Mouse (Mus musculus) spleen, postnatal 10 days (tissue): Measurements from ENCODE around the gene Olfr827.

Experiments used
- DNase-seq, 2 experiments: peaks; one replicate each; pipeline ENCODE4 v3.0.0; 2021 to 2022; ENCODE audit warnings: low spot score in 2 of 2

Gene Olfr827

DNA sequence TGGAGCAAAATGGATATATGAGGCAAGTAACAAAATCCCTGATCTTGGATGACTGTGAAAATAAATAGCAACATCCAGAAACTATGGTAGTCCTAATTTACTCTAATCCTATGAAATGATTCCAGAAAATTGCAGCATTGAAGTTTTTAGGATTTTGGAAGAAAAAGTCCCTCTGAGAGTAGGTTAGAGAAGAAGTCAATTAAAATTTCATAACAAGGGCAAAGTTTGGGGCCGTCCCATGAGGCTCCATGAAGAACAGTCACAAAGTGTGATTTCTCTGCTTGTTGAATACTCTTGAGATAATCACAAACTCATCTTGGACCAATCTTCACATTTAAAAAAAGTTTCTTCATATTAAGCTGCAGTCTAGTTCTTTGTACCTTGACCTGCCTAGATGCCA is at the start of gene Olfr827:
TSS of gene Olfr827 (minus strand) at position 101 of the 400 bp plus-strand sequence.
- no peak for DNase-seq

DNA sequence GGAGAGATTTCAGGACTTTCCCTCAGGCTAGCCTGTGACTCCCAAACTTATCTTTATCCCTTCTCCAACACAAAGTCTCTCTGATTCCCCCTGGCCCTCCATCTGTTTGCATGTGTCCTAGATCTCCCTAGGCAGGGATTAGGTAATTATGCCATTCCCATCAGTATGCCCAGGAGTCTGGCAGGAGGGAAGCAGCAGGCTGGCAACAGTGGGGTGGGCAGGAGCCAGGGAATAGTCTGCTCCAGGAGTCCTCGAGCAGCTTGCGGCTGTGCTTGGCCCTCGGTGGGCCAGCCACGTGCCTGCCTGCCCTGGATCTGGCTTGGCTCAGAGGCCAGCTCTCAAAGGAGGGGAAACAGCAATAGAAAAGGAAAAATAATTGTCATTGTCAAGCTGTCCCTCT is 49.0 kb upstream of the Olfr827 start:
- no peak for DNase-seq

DNA sequence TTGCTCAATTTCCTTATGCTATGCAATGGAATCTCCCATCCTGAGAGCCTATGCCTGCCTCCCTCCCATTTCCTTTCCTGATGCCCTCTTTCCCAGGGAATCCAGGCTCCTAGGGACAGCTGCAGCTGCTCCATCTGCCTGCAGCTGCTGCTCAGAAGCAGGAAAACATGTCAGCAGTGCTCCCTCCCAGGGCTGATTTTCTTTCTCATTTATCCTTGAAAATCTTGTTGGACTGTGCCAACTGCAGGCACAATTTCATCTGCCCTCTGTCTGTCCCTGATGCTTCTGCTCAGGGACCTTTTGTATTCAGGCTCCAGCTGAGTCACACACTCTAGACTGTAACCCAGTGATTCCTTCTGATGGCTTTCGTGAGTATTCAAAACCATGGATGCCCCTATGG is 45.3 kb upstream of the Olfr827 start:
- DNase-seq, result no peak

DNA sequence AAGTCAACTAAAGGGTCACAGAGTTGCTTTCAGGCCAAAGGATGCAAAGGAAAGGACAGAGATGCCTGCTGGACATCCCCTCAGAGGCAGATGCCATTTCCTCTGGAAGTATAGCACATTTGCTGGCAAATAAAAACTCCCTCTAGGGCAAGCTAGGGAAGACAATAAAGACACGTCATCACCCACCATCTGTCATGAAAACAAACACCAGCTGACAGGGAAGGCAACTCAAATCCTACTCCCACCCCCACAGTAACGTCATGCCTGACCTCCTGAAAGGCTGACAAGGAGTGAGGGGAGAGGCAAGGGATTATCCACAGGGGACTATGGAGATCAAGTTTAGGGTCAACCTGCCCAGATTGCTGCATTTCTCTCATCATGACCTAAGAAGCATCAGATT is 30.1 kb upstream of the Olfr827 start:
- no peak for DNase-seq

DNA sequence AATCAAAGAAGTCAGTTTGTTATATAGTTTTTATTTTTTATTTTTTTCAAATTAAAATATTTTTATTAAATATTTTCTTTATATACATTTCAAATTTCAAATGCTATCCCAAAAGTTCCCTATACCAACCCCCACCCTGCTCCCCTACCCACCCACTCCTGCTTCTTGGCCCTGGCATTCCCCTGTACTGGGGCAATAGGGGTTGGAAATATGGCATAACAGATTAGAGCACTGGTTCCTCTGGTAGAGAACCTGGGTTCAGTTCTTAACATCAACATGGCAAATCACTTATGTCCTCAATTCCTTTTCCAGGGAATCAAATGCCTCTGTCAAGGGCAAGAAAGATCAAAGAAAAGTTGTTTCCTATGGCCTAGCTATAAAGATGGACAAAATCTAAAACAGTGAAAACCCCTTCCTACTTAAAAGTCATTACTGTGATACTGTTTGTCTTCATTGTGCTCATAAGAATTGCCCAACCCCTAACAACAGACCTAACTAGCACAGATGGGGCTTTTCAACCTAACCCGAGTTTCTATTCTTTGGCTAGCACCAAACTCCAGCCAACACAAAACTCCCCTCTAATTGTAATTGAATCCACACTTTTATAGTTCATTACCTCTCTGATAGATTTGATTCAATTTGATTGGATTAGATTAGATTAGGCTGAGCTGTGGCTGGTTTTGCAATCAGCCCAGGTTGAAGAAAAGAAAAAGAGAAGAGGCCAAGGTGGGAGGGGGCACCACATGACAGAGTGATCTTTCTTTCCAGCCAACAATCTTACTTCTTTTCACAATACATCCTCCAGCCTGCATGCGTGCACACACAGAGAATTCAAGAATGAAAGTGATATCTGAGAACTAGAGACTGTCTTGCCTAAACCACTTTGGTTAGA is 24.4 kb upstream of the Olfr827 start:
- DNase-seq, result no peak

DNA sequence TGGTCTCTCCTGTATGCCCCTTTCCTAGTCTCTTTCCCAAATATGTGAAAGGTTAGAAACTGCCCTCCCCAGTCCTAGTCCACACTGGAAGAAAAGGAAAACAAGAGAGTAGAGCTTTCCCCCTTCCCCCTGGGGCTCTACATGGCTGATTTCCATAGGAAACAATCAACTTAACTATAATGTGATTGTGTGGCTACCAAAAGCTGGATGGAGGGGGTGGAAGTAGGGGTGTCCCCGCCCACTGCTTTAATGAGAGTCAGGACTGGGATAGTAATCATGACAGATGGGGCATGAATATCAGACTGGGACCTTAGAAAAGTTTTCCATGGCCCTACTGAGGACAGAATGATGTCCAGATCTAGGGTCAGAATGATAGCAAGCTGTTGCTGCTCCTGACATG is 20.4 kb upstream of the Olfr827 start:
- DNase-seq, result no peak

DNA sequence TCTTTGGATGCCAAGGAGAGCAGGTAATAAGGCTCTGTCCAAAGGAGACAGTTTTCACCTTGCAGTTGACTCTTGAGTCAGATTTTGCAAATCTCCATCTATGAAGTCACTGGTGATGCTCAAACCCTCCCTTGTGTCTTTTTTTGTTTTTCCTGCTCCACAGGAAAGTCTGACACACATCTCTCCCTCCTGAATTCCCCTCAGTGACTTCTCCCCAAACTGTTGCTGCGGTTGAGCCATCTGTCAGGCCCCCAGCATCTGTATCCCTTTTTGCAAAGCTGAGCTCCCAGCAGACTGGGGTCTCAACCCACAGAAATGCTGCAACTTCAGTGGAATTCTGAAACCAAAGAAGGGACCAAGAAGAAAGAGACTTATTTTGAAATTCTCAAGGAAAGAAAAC is 17.9 kb upstream of the Olfr827 start:
- DNase-seq, result no peak

DNA sequence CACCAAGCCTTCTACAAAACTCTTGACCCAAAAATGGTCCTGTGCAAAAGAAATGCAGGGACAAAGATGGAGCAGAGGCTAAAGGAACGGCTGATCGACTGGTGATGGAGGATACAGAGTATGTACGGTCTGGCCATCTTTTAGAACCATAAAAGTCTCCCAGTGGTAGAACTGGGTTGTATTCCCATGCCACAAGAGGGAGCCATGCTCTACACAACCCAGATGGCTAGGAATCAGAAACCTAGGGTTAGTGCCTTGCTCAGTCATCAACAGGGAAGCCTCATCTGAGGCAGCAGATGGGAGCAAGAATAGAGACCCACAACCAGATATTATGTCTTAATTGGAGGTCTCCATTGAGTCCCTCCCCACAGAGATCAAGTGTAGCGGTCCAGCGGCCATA is 15.4 kb upstream of the Olfr827 start:
- DNase-seq, result no peak

DNA sequence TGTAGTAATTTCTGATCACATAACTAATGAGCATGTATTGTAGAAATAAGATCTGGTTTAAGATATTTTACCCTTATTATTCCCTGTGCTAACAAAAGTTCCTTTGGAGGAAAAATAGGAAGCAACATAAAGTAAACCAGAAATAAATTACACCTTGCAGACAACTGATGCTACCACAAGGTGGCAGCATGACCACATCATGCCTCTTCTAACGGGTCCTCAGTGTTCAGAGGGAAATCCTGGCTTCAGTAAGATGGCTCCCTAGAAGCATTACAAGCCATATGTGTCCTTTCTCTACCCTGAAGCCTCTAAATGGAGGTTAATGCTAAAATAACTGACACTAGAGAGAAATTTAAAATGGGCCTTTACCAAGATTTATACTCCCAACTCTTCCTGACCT is 14.0 kb upstream of the Olfr827 start:
- DNase-seq, result peak; percentile 6 to 54

DNA sequence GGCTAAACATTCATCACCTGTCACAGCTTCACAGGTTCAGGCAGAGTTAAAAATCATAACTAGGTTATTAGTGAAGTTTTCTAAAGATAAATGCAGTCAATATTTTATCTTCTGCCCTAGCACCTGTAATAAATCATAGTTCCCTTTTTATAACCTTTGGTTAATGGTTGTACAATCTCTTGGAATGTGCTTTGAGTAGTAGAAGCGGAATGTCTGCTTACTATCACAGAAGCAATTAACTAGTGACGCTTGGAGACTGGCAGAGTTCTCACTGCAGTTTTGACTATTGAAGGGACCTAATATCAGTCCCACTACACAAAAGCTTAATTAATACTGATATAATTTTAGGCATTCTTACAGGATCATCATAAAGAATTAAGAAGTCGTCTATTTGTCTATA is 10.8 kb upstream of the Olfr827 start:
- no peak for DNase-seq

DNA sequence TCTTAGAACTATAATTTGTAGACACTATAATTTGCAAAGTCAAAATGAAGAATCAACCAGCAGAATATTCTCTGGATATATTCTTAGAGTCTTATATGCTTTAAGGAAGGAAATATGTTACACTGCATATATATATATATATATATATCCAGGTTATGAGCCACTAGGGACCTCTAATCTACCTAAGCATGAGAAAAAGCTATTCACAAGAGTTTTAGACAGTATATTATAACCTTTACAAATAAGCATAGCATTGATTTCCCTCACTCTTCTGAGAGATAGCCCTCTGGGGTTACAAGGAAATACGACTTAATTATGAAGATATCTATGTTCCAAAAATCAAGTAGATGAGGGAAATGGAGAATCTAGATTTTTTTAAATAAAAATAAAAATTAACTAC is 30.1 kb downstream of the Olfr827 start, which contains the start of gene Olfr826:
TSS of gene Olfr826 (minus strand) at position 101 of the 400 bp plus-strand sequence.
- DNase-seq, result no peak

DNA sequence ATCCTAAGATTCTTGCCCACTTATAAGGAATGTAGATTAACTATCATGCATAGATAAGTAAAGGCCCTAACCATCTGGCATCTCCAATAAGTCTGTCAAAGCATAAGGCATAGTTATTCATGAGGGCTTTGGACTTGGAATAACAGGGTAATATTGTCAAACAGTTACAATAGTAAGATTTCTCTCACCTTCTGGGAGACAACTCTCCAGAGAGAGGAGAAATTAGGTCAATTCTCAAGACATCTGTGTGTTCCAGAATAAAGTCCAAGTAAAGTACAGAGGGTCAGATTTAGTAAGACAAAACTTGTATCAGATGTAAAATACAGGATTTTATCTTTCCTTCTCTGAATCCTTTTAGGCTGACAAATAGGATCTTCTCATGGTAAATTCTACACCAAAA is 47.5 kb downstream of the Olfr827 start, which contains the start of gene Olfr825:
TSS of gene Olfr825 (minus strand) at position 101 of the 400 bp plus-strand sequence.
- DNase-seq, result no peak

DNA sequence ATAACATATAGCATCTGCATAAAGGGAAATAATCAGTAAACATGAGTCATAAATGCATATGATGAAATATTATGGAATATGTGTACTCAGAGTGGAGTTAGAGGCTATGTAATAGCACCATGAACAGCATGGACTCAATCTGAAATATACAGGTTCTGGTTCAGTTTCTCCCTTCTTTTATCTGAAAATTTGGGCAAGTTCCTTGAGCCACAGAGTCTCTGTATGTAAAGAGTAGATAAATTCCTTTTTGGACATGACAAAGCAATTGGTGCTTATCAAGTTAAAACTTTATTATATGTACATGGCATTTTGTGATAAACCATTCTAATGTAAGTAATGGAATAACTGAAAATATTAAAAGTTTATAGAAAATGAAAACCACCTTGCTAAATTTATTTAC is 49.0 kb downstream of the Olfr827 start:
- no peak for DNase-seq
